Mouse (Mus musculus) liver, adult 2 months (tissue): ENCODE measurements at regions not wholly inside any gene's neighbourhood (a gene's known extent, or its start where the extent isn't known, plus 50 kb on each side); places are given as distances from the start of the nearest gene placed in this dataset.
A peak's percentile ranks its signal among the peaks of the same experiment; 100 is the strongest.

Experiments used
- DNase-seq: peaks from one replicate; pipeline ENCODE4 v3.0.0-alpha.2; 2011; ENCODE audit warnings: low read depth, low spot score; ENCODE audit errors: extremely low read depth
- H3K27ac ChIP-seq: fragments of 200-500 bp; replicated peaks from 2 replicates; pipeline ENCODE4 v1.5.1; 2012; ENCODE audit warnings: low read depth, mild to moderate bottlenecking, control low read depth, inconsistent platforms, low read length; ENCODE audit not compliant: insufficient read depth
- H3K27me3 ChIP-seq: fragments of 200-500 bp; 2 replicates; pipeline ENCODE4 v1.6.1; 2012; ENCODE audit warnings: mild to moderate bottlenecking, moderate library complexity, low read length, inconsistent platforms; ENCODE audit not compliant: control insufficient read depth, insufficient read depth
- H3K36me3 ChIP-seq: fragments of 200-500 bp; 2 replicates; pipeline ENCODE4 v1.6.1; 2012; ENCODE audit warnings: low read length, inconsistent platforms; ENCODE audit not compliant: control insufficient read depth, insufficient read depth
- H3K4me1 ChIP-seq: fragments of 200-500 bp; 2 replicates; pipeline ENCODE4 v1.6.1; 2011; ENCODE audit warnings: low read length; ENCODE audit not compliant: control insufficient read depth, insufficient read depth
- H3K4me3 ChIP-seq: fragments of 200-500 bp; 2 replicates; pipeline ENCODE4 v1.5.1; 2011; ENCODE audit warnings: low read depth, mild to moderate bottlenecking, control low read depth, low read length, moderate library complexity; ENCODE audit not compliant: insufficient read depth
- H3K79me2 ChIP-seq: fragments of 200-500 bp; 2 replicates; pipeline ENCODE4 v1.6.1; 2012; ENCODE audit warnings: inconsistent platforms, mild to moderate bottlenecking, low read length, moderate library complexity; ENCODE audit not compliant: control insufficient read depth, insufficient read depth
- H3K9ac ChIP-seq: fragments of 200-500 bp; 2 replicates; pipeline ENCODE4 v1.6.1; 2012; ENCODE audit warnings: low read depth, mild to moderate bottlenecking, control low read depth, inconsistent platforms, low read length
- CTCF ChIP-seq: fragments of 200-500 bp; IDR thresholded peaks from 2 replicates; pipeline ENCODE4 v1.5.1; 2011; ENCODE audit warnings: low read depth, low read length, control low read depth
- POLR2A ChIP-seq: fragments of 200-500 bp; IDR thresholded peaks from 2 replicates; pipeline ENCODE4 v1.6.1; 2011; ENCODE audit warnings: low read length, control low read depth; ENCODE audit not compliant: insufficient read depth; ENCODE audit errors: extremely low read depth
- WGBS: fragments of 180-500 bp; shearing (Covaris S2); methylation state at CpG from one replicate; pipeline ENCODE4 v1.1.7; 2018; 5-methylcytosine and 5-hydroxymethylcytosine counted together

DNA sequence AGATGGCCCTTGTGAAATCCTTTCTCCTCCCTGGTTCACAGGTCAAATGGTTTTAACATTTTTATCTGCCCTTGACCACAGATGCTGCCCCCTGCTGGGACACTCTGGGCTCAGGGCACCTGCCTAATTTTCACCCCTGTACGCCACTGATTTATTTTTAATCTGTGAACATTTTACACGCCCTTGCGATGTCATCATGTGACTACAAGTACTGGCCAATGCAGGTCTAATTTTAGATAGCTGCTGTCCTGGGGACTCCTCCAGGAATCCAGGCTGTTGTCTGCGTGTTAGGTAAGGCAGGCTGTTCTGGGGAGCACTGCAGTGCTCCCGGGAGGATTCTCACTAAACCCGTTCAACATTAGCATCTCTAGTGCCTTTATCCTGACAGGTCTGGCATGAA lies 113.1 kb upstream of the Gm26897 start:
- H3K27me3 ChIP-seq = no peaks in the 10 kb centered on the region
- H3K36me3 ChIP-seq = no peaks in the 10 kb centered on the region
- no peak overlapping the region for H3K27ac ChIP-seq
- H3K79me2 ChIP-seq = no peaks in the 10 kb centered on the region
- no peak overlapping the region for H3K9ac ChIP-seq
- H3K4me3 ChIP-seq = no peak overlapping the region
- peak; percentile 17 for DNase-seq
- WGBS = 76% methylated on average over 6 of the region's 6 CpGs
- no peak for TF ChIP-seq POLR2A
- peak; percentile 54 for TF ChIP-seq CTCF
- no peaks in the 10 kb centered on the region for H3K4me1 ChIP-seq

DNA sequence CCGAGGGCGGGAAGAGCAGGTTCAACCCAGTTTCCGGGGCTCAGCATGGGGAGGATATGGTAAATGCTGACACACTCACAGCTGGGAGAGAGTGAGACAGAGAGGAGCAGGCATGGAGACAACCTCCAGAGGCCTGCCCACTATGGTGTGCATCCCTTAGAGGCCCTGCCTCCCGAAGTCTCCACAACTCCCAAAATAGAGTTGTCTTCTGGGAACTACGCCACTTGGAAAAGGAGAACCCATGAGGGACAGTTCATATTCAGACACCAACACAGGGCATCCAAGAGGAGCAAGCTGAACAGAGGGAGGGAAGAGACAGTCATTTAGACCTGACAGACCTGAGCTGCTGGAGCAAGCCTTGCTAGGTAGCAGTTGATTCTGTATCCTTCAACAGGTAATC lies 111.2 kb upstream of the Gm26897 start:
- DNase-seq = no peak
- whole genome bisulfite sequencing = 80% methylated on average over 5 of the region's 5 CpGs
- H3K36me3 ChIP-seq = no peaks in the 10 kb centered on the region
- TF ChIP-seq CTCF (no peak), POLR2A (no peak)
- no peak overlapping the region for H3K4me3 ChIP-seq
- no peak overlapping the region for H3K27ac ChIP-seq
- H3K9ac ChIP-seq = no peak overlapping the region
- H3K4me1 ChIP-seq = no peaks in the 10 kb centered on the region
- H3K79me2 ChIP-seq = no peaks in the 10 kb centered on the region
- H3K27me3 ChIP-seq = no peaks in the 10 kb centered on the region

DNA sequence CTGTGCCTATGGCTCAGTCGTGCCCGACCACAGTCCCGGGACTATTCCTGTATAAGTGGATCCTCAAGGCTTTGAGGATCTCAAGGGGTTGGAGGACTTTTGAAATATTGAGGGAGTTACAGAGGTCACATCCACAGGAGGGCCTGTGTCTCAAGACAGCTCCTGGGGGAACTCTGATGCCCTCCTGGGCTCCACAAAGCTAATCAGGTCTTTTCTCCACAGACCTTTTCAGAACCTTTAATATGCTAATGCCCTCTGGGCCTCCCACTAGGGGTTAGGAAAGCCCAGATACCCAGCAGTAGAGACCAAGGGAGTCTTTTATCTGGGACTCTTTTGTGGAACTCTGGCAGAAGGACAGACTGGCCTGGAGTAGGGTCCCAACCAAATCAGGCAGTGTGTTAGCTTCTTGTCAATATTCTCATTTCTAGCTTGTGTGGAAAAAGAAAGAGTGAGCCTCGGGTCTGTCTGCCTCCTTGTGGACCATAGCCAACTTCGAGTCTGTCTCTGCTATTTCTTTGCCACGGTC lies 107.4 kb upstream of the Gm26897 start:
- Histone ChIP-seq H3K36me3 (no peaks in the 10 kb centered on the region), H3K79me2 (no peaks in the 10 kb centered on the region), H3K4me1 (no peaks in the 10 kb centered on the region), H3K27ac (no peak overlapping the region), H3K9ac (no peak overlapping the region), H3K27me3 (no peaks in the 10 kb centered on the region), H3K4me3 (no peak overlapping the region)
- TF ChIP-seq CTCF (no peak), POLR2A (no peak)
- no peak for DNase-seq
- WGBS = 50% methylated on average over 6 of the region's 6 CpGs

DNA sequence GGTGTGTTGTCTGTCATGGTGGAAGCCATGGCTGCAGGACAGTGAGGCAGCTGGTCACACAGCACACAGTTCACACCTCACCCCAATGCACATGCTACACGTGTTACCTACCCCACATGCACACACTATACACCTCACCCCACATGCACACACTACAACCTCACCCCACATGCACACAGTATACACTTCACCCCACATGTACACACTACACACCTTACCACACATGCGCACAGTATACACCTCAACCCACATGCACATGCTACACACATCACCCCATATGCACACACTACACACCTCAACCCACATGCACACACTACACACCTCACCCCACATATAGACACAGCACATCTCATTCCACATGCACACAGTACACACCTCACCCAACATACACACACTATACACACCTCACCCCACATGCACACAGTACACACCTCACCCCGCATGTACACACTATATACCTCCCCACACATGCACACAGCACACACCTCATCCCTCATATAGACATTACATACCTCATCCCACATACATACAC lies 103.3 kb upstream of the Gm26897 start:
- Histone ChIP-seq H3K27me3 (no peaks in the 10 kb centered on the region), H3K27ac (no peak overlapping the region), H3K4me3 (no peak overlapping the region), H3K9ac (no peak overlapping the region), H3K4me1 (no peaks in the 10 kb centered on the region), H3K79me2 (no peaks in the 10 kb centered on the region), H3K36me3 (no peaks in the 10 kb centered on the region)
- DNase-seq = no peak
- TF ChIP-seq POLR2A (no peak), CTCF (no peak)
- WGBS = 93% methylated on average over 3 of the region's 3 CpGs

DNA sequence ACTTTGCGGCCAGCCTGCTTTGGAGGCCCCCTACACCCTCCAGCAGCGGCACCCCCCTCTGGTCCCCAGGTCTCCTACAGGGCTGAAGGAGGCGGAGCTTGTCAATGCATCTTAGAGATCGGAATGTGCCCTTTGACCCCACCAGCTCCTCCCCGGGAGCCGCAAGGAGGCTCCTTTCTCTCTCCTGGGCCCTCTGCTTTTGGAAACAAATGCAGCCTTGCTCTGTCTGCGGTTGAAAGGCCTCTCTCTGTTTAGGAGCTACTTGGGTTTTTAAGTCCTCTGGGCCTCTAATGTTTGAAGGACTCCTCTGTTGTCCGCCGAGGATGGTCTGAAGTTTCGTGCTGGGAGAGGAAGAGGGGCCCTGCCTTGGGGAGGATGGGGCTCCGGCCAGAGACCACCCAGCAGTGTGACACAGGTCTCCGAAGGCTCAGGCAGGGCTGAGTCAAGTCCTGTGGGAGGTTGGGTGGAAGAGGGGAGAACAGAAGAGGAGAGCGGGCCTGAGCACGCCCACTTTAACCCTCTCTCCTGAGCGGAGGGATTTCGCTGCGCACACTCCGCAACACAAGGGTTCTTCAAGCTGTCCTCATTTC lies 102.1 kb upstream of the Gm26897 start:
- H3K27ac ChIP-seq = no peak overlapping the region
- H3K4me3 ChIP-seq = no peak overlapping the region
- H3K79me2 ChIP-seq = no peaks in the 10 kb centered on the region
- no peak for DNase-seq
- no peaks in the 10 kb centered on the region for H3K27me3 ChIP-seq
- no peaks in the 10 kb centered on the region for H3K4me1 ChIP-seq
- no peak overlapping the region for H3K9ac ChIP-seq
- 49% methylated on average over 18 of the region's 18 CpGs for WGBS
- TF ChIP-seq POLR2A = no peak
- TF ChIP-seq CTCF = no peak
- no peaks in the 10 kb centered on the region for H3K36me3 ChIP-seq

DNA sequence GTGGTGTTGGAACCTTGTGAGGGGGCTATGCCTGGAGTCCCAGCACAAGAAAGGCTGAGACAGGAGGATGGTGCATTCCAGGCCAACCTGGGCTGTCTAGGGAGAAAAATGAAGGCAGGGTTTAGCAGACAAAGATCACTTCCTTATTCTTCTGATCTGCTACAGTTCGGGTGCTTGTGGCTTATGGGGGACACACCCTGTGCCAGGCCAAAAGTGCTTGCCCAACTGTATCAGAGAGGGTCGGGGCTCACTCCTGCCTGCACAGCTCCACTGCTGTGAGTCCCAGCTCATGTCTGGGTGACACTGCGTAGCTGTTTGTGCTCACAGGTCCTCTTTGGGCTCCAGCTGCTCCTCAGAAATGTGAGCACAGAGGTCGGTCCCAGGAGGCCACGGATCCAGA lies 98.6 kb upstream of the Gm26897 start:
- no peak for DNase-seq

More for the DNA sequence above, 98.6 kb upstream of the Gm26897 start:
- Histone ChIP-seq H3K4me1 (no peaks in the 10 kb centered on the region), H3K4me3 (no peak overlapping the region), H3K79me2 (no peaks in the 10 kb centered on the region), H3K9ac (no peak overlapping the region), H3K36me3 (no peaks in the 10 kb centered on the region), H3K27ac (no peak overlapping the region), H3K27me3 (no peaks in the 10 kb centered on the region)
- TF ChIP-seq CTCF (no peak), POLR2A (no peak)
- WGBS = 62% methylated on average over 5 of the region's 5 CpGs
